Mouse (Mus musculus): ENCODE results near the gene Zcchc14. TPM values are rescaled to one million over a fixed set of nuclear protein-coding genes. Genes with fewer than 3 reads are reported as not detected.

The Zcchc14 gene
- polyA plus RNA-seq, 1 experiment: 37.0 TPM

- H3K4me1 ChIP-seq (ENCODE audit: control insufficient read depth, insufficient read depth, low read length): peaks cover 61% of the 10 kb centered on the region
- TF ChIP-seq POLR2A (IDR thresholded peaks at IDR 0.05; ENCODE audit: borderline replicate concordance, insufficient read depth, low read length) (no peak), CTCF (IDR thresholded peaks at IDR 0.05; ENCODE audit: borderline replicate concordance, insufficient read depth, low read depth, low read length) (no peak)
- DNase-seq: no peak
- no peak overlapping the region for H3K4me3 ChIP-seq (replicated peaks; ENCODE audit: insufficient read depth, low read depth, low read length)
- H3K27ac ChIP-seq (ENCODE audit: insufficient read depth, low read length): no peak overlapping the region
- 28% methylated on average over 8 of the region's 8 CpGs for WGBS
- H3K27me3 ChIP-seq (ENCODE audit: control insufficient read depth, insufficient read depth, low read length): no peaks in the 10 kb centered on the region
These were observed 16.5 kb downstream of the Zcchc14 start for GRCm38 (mm10) chr8:121636180-121636579.

- WGBS: 39% methylated on average over 6 of the region's 6 CpGs
- peaks cover 63% of the 10 kb centered on the region for H3K4me1 ChIP-seq (ENCODE audit: control insufficient read depth, insufficient read depth, low read length)
- TF ChIP-seq CTCF (IDR thresholded peaks at IDR 0.05; ENCODE audit: borderline replicate concordance, insufficient read depth, low read depth, low read length) (no peak), POLR2A (IDR thresholded peaks at IDR 0.05; ENCODE audit: borderline replicate concordance, insufficient read depth, low read length) (no peak)
- H3K27me3 ChIP-seq (ENCODE audit: control insufficient read depth, insufficient read depth, low read length): no peaks in the 10 kb centered on the region
- H3K27ac ChIP-seq (ENCODE audit: insufficient read depth, low read length): no peak overlapping the region
- DNase-seq: no peak
- no peak overlapping the region for H3K4me3 ChIP-seq (replicated peaks; ENCODE audit: insufficient read depth, low read depth, low read length)
These were observed 17.2 kb downstream of the Zcchc14 start for GRCm38 (mm10) chr8:121635534-121635933.

GRCm38 (mm10) chr8:121632401-121632800, 20.3 kb downstream of the Zcchc14 start:
- no peak for TF ChIP-seq POLR2A (IDR thresholded peaks at IDR 0.05; ENCODE audit: borderline replicate concordance, insufficient read depth, low read length)
- TF ChIP-seq CTCF (IDR thresholded peaks at IDR 0.05; ENCODE audit: borderline replicate concordance, insufficient read depth, low read depth, low read length): no peak
- Histone ChIP-seq H3K4me3 (replicated peaks; ENCODE audit: insufficient read depth, low read depth, low read length) (no peak overlapping the region), H3K4me1 (ENCODE audit: control insufficient read depth, insufficient read depth, low read length) (peaks cover 56% of the 10 kb centered on the region), H3K27ac (ENCODE audit: insufficient read depth, low read length) (peak overlapping the region; percentile 26), H3K27me3 (ENCODE audit: control insufficient read depth, insufficient read depth, low read length) (no peaks in the 10 kb centered on the region)
- 34% methylated on average over 5 of the region's 5 CpGs for WGBS
- DNase-seq: peak; percentile 54 to 66

GRCm38 (mm10) chr8:121631645-121632071, 21.0 kb downstream of the Zcchc14 start:
- no peaks in the 10 kb centered on the region for H3K27me3 ChIP-seq (ENCODE audit: control insufficient read depth, insufficient read depth, low read length)
- TF ChIP-seq POLR2A (IDR thresholded peaks at IDR 0.05; ENCODE audit: borderline replicate concordance, insufficient read depth, low read length) (no peak), CTCF (IDR thresholded peaks at IDR 0.05; ENCODE audit: borderline replicate concordance, insufficient read depth, low read depth, low read length) (no peak)
- peak overlapping the region; percentile 29 for H3K27ac ChIP-seq (ENCODE audit: insufficient read depth, low read length)
- no peak overlapping the region for H3K4me3 ChIP-seq (replicated peaks; ENCODE audit: insufficient read depth, low read depth, low read length)
- 24% methylated on average over 7 of the region's 7 CpGs for WGBS
- peaks cover 58% of the 10 kb centered on the region for H3K4me1 ChIP-seq (ENCODE audit: control insufficient read depth, insufficient read depth, low read length)
- DNase-seq: peak; percentile 47 to 54

GRCm38 (mm10) chr8:121628681-121629080, 24.0 kb downstream of the Zcchc14 start:
- Histone ChIP-seq H3K27me3 (ENCODE audit: control insufficient read depth, insufficient read depth, low read length) (no peaks in the 10 kb centered on the region), H3K27ac (ENCODE audit: insufficient read depth, low read length) (no peak overlapping the region), H3K4me3 (replicated peaks; ENCODE audit: insufficient read depth, low read depth, low read length) (no peak overlapping the region), H3K4me1 (ENCODE audit: control insufficient read depth, insufficient read depth, low read length) (peaks cover 55% of the 10 kb centered on the region)
- TF ChIP-seq CTCF (IDR thresholded peaks at IDR 0.05; ENCODE audit: borderline replicate concordance, insufficient read depth, low read depth, low read length): no peak
- TF ChIP-seq POLR2A (IDR thresholded peaks at IDR 0.05; ENCODE audit: borderline replicate concordance, insufficient read depth, low read length): no peak
- 80% methylated on average over 4 of the region's 4 CpGs for WGBS
- DNase-seq: no peak

GRCm38 (mm10) chr8:121623043-121623442, 29.7 kb downstream of the Zcchc14 start:
- Histone ChIP-seq H3K4me3 (replicated peaks; ENCODE audit: insufficient read depth, low read depth, low read length) (no peak overlapping the region), H3K4me1 (ENCODE audit: control insufficient read depth, insufficient read depth, low read length) (peaks cover 61% of the 10 kb centered on the region), H3K27me3 (ENCODE audit: control insufficient read depth, insufficient read depth, low read length) (no peaks in the 10 kb centered on the region), H3K27ac (ENCODE audit: insufficient read depth, low read length) (peak overlapping the region; percentile 42)
- DNase-seq: no peak
- WGBS: 28% methylated on average over 8 of the region's 8 CpGs
- TF ChIP-seq CTCF (IDR thresholded peaks at IDR 0.05; ENCODE audit: borderline replicate concordance, insufficient read depth, low read depth, low read length): no peak
- no peak for TF ChIP-seq POLR2A (IDR thresholded peaks at IDR 0.05; ENCODE audit: borderline replicate concordance, insufficient read depth, low read length)

- DNase-seq: no peak
- Histone ChIP-seq H3K27ac (ENCODE audit: insufficient read depth, low read length) (no peak overlapping the region), H3K27me3 (ENCODE audit: control insufficient read depth, insufficient read depth, low read length) (no peaks in the 10 kb centered on the region), H3K4me3 (replicated peaks; ENCODE audit: insufficient read depth, low read depth, low read length) (no peak overlapping the region), H3K4me1 (ENCODE audit: control insufficient read depth, insufficient read depth, low read length) (peaks cover 64% of the 10 kb centered on the region)
- 6% methylated on average over 1 of the region's 1 CpGs for WGBS
- TF ChIP-seq CTCF (IDR thresholded peaks at IDR 0.05; ENCODE audit: borderline replicate concordance, insufficient read depth, low read depth, low read length) (no peak), POLR2A (IDR thresholded peaks at IDR 0.05; ENCODE audit: borderline replicate concordance, insufficient read depth, low read length) (no peak)
These were observed 30.8 kb downstream of the Zcchc14 start for GRCm38 (mm10) chr8:121621879-121622278.

- no peak for DNase-seq
- H3K4me3 ChIP-seq (replicated peaks; ENCODE audit: insufficient read depth, low read depth, low read length): no peak overlapping the region
- 63% methylated on average over 12 of the region's 12 CpGs for WGBS
- no peak for TF ChIP-seq POLR2A (IDR thresholded peaks at IDR 0.05; ENCODE audit: borderline replicate concordance, insufficient read depth, low read length)
- no peak for TF ChIP-seq CTCF (IDR thresholded peaks at IDR 0.05; ENCODE audit: borderline replicate concordance, insufficient read depth, low read depth, low read length)
- H3K4me1 ChIP-seq (ENCODE audit: control insufficient read depth, insufficient read depth, low read length): peaks cover 55% of the 10 kb centered on the region
- no peaks in the 10 kb centered on the region for H3K27me3 ChIP-seq (ENCODE audit: control insufficient read depth, insufficient read depth, low read length)
- no peak overlapping the region for H3K27ac ChIP-seq (ENCODE audit: insufficient read depth, low read length)
These were observed 31.7 kb downstream of the Zcchc14 start for GRCm38 (mm10) chr8:121620801-121621516.
